Mouse (Mus musculus) kidney, adult 2 months (tissue): ENCODE measurements at regions not wholly inside any gene's neighbourhood (a gene's known extent, or its start where the extent isn't known, plus 50 kb on each side); places are given as distances from the start of the nearest gene placed in this dataset.

Source experiments
- CTCF ChIP-seq: fragments of 200-500 bp; conservative IDR thresholded peaks from 2 replicates; pipeline ENCODE4 v1.5.1; 2011; ENCODE audit warnings: low read depth, mild to moderate bottlenecking, control low read depth, low read length, moderate library complexity, mixed read lengths; ENCODE audit not compliant: insufficient read depth, insufficient read length
- POLR2A ChIP-seq: fragments of 200-500 bp; IDR thresholded peaks from one replicate; pipeline ENCODE4 v1.6.1; 2011; ENCODE audit warnings: low read depth, low read length, control low read depth

GRCm38 (mm10) chr13:91368664-91369063 is 91.4 kb upstream of the Ssbp2 start:
- no peak for TF ChIP-seq CTCF
- no peak for TF ChIP-seq POLR2A
